Mouse (Mus musculus) spleen, postnatal 36 days (tissue): Measurements from ENCODE around the gene Plk5.

ENCODE experiments used
- DNase-seq, 2 experiments: peaks; one replicate each; pipeline ENCODE4 v3.0.0; 2022; ENCODE audit warnings: low spot score in 2 of 2, mixed read lengths in 1 of 2

The Plk5 gene

GRCm38 (mm10) chr10:80387522-80387959 lies 31.3 kb downstream of the Plk5 start, which contains the start of gene Mex3d:
TSS of gene Mex3d (minus strand) at chr10:80387659.
- peak; percentile 82 to 85 for DNase-seq

- DNase-seq: no peak
These were observed 32.5 kb downstream of the Plk5 start for GRCm38 (mm10) chr10:80388731-80389130.

GRCm38 (mm10) chr10:80389185-80389708 lies 33.0 kb downstream of the Plk5 start:
- no peak for DNase-seq

GRCm38 (mm10) chr10:80390697-80391096 lies 34.4 kb downstream of the Plk5 start:
- no peak for DNase-seq

- DNase-seq: no peak
These were observed 36.4 kb downstream of the Plk5 start for GRCm38 (mm10) chr10:80392687-80393086.

- no peak for DNase-seq
These were observed 38.9 kb downstream of the Plk5 start for GRCm38 (mm10) chr10:80395025-80395627.

GRCm38 (mm10) chr10:80396822-80397523 lies 40.7 kb downstream of the Plk5 start:
- no peak for DNase-seq

GRCm38 (mm10) chr10:80397524-80398173 lies 41.4 kb downstream of the Plk5 start:
- peak; percentile 48 to 53 for DNase-seq

- no peak for DNase-seq
These were observed 41.9 kb downstream of the Plk5 start for GRCm38 (mm10) chr10:80398174-80398535.

- DNase-seq: peak; percentile 98
These were observed 42.5 kb downstream of the Plk5 start for GRCm38 (mm10) chr10:80398719-80399190.

GRCm38 (mm10) chr10:80399191-80399972 lies 43.1 kb downstream of the Plk5 start, which contains the start of gene Mbd3:
TSS of gene Mbd3 (minus strand) at chr10:80399550.
- DNase-seq: peak; percentile 100

- no peak for DNase-seq
These were observed 43.9 kb downstream of the Plk5 start for GRCm38 (mm10) chr10:80399973-80400703.

GRCm38 (mm10) chr10:80400704-80401161 lies 44.5 kb downstream of the Plk5 start:
- DNase-seq: no peak

GRCm38 (mm10) chr10:80403044-80403692 lies 46.9 kb downstream of the Plk5 start:
- no peak for DNase-seq

- no peak for DNase-seq
These were observed 49.4 kb downstream of the Plk5 start for GRCm38 (mm10) chr10:80405481-80406173.

- DNase-seq: peak; percentile 89 to 92
These were observed 50.6 kb downstream of the Plk5 start, which contains the start of gene Uqcr11 for GRCm38 (mm10) chr10:80406684-80407501. TSS of gene Uqcr11 (minus strand) at chr10:80406830.

GRCm38 (mm10) chr10:80407924-80408323 lies 51.7 kb downstream of the Plk5 start:
- DNase-seq: no peak

- no peak for DNase-seq
These were observed 56.6 kb downstream of the Plk5 start for GRCm38 (mm10) chr10:80412656-80413541.
